Mouse (Mus musculus) frontal cortex, adult 2 months (tissue): ENCODE data around the gene Slc17a6. TPM values are rescaled to one million over a fixed set of nuclear protein-coding genes. Genes with fewer than 3 reads are reported as not detected.

Source experiments
- DNase-seq, 2 experiments: peaks; one replicate each; pipeline ENCODE4 v3.0.0; 2022; ENCODE audit warnings: low spot score in 1 of 2; ENCODE audit errors: extremely low spot score in 1 of 2
- polyA plus RNA-seq: library from polyadenylated mRNA; depleted of rRNA; stranded (reverse); fragments of >200 nt; gene quantifications from 2 replicates; pipeline ENCODE4 v1.2.3, GENCODE M21; 2012; rRNA removed

The Slc17a6 gene
- 7.4 and 9.2 TPM in 2 replicates for polyA plus RNA-seq

DNA sequence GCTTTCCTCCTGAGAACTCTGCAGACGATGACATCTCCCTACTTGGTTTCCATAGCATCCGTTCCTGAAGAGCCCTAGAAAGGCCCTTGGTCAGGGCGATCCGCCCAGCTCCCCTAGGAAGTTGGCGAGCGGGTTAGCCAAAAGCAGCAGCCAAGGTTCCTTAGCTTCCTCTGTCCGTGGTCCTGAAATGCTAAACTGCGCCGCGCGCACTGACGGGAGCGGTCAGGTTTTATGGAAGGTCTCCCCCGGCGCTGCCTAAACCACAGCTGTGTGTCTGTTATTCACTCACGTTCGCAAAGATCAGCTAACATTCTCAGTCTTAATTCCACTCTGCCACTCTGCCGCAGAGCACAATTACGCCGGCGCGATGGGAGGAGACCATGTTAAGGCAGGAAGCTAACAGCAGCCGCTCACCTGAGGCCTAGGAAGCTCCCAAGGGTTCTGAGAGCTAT, at the start of gene Slc17a6:
Slc17a6 (plus strand) TSS at position 313 of the 452 bp plus-strand sequence.
- peak in 1 of 2 experiments; percentile 52 for DNase-seq

DNA sequence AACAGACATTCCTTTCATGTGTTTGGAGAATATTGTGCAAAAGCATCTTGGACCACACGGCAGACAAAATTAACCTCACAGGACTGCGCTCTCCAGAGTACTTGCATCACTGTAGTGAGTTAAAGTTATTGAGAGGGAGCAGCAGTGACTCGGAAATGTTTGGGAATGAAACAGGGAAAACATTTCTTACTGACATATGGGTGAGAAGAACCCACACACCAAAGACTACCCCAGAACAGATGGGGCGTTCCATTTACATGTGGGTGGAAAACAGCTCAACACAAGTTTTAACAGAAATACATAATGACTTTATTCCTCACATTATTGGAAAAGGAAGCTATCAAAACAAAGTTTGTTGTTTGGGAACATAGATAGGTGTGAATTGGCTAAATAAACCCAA, 21.8 kb upstream of the Slc17a6 start:
- DNase-seq = peak in 1 of 2 experiments; percentile 51

DNA sequence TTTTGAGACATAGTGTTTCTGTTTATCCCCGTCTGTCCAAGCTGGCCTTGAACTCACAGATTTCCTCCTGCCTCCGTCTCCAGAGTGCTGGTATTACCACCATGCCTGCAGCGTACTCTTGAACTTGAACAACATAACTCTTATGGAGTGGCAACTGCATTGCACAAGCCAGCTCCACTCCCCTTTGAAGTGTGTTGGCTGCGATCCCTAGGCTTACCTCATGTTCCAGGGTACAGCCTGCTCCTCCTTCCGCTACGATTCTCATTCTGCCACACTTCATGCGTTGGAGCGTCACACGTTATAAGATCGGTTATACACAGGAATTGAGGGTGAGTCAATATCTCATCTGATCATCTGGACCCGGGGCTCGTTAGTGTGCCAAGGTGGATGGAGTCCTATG, 18.1 kb upstream of the Slc17a6 start:
- DNase-seq = no peak

DNA sequence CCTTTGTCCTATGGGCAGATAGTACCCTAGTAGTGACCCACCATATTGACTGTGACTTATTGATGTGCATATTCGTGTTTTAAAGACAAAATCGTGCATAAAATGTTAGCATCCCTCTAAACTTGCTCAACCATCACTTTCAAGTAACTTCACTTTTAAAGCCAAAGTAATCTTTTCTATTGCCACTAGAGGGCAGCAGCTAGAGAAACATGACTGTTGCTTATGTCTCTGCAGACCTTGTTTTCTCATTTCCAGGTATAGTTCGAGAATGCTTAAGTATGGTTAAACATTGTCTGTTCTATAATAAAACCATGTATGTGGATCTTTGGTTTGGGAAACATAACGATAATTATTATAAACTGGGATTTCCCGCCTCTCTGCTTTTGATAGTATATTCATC, 7.4 kb upstream of the Slc17a6 start:
- DNase-seq = peak in 1 of 2 experiments; percentile 54

DNA sequence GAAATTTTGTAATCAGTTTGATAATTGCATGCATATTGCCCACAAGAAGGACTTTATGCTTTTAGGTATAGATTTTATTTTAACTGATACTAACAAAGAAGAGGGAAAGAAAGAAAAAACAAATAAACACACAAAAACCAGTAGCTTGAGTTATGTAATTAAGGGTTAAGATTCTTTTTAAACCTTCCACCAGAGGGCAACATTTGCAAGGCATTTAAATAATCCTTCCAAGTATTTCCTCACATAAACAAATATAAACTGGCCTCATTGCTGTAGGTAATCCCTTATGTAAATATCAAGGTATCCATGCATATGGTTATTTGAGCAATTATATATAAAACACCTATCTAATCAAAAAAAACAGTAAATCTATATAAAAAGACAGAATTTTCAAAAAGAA, 3.9 kb upstream of the Slc17a6 start:
- peak in 1 of 2 experiments; percentile 75 for DNase-seq

DNA sequence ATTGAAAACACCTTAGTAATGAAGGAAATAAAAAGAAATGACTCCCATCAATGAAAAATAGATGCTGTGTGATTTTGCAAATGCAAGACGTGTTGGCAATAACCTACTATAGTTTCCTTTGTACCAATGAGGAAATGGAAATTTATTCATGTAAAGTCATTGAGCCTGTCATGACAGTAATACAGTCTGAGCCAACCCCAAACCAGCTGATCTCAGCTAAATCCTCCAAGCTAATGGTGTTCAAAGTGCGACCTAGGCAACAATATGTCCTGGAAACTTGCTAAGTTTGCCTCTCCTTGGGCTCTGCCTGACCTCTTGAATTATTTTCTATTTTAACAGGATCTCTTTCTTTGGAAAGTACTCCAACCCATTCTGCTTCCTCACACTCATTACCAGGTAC, 3.4 kb upstream of the Slc17a6 start:
- no peak for DNase-seq

DNA sequence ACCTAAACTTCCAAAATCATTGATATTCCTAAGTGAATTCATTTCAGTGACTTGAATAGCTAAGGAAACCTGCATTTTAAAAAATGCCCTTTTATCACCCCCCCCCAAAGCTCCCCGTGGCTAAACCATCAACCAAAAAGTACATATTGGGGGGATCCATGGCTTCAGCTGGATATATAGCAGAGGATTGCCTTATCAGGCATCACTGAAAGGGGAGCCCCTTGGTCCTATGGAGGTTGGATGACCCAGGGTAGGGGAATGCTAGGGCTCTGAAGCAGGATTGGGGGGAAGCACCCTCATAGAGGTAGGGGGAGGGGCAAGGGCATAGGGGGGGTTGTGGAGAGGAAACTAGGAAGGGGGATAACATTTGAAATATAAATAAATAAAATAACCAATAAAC, 1.8 kb upstream of the Slc17a6 start:
- no peak for DNase-seq

DNA sequence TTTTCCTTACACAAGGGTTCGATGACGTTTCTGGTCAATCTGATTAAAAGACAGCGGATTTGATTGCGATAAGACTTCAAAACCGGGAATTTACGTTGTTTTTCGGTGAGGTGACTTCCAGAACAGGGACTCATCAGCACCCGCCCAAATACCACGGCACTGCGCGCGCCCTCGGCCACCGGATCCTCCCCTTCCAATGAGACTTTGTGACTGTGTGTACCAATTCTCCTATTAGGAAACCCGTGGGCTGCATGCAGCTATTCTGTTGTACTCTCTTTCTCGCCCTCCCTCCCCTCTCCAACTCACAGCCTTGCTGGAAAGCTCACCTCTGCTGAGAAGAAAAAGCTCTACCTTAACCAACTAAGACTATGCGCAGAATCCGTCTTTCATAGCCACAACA, 390 bp downstream of the Slc17a6 start:
- peak in 1 of 2 experiments; percentile 25 for DNase-seq

DNA sequence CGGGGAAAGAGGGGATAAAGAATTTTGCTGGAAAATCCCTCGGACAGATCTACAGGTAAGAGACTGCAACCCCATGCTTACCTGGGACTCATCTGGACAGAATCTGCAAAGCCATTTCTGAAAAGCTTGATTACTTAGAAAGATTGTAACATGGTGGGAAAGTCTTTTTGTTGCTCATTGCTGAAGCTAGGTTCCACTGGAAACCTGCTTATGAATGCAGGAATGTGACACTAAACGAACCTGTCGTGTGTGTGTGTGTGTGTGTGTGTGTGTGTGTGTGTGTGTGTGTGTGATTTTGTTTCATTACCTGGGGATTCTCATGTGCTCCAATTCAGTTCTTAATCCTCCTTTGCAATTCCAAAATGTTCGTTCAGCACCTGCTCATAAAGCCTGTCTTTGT, 860 bp downstream of the Slc17a6 start:
- no peak for DNase-seq

DNA sequence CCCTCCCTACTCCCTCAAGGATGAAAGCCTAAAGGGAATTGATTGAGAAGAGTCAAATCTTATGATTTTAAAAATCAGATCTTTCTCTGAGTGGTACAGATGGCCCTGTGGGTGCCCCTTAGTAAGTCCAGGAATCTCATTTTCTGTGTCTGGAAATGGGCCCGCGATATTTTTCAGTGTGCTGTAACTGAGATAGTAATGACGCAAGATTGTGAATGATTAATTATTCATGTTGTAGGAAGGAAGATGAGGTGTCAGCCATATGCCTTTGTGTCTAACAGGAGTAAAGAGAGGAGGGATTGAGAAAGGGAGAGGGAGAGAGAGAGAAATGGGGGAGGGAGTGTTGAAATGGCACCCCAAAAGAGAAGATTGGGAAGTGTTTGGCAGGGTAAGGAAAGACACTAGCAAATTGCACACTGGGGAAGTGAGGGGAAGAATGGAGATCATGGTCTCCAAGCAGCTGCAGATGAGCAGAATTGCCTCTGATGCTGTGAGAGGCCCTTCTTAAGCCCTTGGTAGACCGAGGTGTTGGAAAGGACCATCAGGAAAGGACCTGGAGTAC, 2.6 kb downstream of the Slc17a6 start:
- no peak for DNase-seq

DNA sequence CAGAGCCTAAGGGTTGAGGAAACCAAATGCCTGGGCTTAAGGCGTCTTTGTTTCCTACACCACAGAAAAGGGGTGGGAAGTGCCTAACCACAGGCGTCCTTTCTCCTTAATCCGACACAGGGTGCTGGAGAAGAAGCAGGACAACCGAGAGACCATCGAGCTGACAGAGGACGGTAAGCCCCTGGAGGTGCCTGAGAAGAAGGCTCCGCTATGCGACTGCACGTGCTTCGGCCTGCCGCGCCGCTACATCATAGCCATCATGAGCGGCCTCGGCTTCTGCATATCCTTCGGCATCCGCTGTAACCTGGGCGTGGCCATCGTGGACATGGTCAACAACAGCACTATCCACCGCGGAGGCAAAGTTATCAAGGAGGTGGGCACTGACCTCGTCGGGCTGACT, 3.4 kb downstream of the Slc17a6 start:
- DNase-seq = no peak

DNA sequence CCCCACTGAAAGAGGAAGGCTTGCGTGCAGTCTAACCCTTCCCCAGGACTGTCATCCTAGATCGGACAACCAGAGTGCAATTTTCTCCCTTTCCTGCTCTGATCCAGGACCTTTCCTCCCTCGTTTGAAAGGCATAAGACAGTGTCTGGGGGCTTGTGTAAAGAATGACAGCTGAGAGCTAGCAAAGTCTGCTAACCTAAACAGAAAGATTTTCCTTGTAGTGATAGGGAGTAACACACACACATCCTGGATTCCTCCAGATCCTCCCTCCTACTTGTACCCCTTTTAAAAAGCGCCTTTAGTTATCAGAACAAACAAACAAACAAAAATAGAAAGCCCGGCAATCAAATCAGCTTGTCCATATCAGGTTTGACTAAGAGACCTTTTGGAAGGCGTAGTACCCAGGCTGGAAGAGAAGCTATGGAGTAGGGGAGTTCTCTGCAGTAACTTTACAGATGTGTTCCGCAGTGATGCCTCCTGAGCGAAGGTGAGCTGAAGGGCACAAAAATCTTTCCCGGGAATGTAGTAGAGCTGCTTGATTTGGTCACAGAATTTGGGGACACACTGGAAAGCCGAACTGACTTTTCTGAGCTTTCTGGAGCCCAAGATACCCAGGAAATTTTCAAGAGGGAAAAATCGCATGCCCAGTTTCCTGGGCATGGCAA, 3.9 kb downstream of the Slc17a6 start:
- DNase-seq = no peak

DNA sequence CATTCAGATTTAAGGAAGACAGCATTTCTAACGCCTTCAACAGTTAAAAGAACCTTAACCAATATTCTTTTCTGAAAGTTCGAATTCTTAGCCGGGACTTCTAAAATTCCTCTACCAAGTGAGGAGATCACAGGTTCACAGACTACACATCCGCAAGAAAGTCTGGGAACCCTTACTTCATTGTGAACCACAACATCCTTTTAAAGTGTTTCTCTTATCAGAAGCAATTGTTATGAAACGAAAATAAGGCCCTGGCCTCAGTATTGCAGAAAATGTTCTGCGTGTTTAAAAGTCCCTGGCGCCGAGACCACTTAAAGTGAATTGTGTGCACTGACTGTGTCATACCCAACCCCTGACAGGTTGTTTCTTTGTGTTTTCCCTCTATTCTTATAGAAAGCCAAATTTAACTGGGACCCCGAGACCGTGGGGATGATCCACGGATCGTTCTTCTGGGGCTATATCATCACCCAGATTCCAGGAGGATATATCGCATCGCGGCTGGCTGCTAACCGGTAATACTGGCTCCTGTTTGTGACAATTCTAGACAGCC, 4.7 kb downstream of the Slc17a6 start:
- no peak for DNase-seq

DNA sequence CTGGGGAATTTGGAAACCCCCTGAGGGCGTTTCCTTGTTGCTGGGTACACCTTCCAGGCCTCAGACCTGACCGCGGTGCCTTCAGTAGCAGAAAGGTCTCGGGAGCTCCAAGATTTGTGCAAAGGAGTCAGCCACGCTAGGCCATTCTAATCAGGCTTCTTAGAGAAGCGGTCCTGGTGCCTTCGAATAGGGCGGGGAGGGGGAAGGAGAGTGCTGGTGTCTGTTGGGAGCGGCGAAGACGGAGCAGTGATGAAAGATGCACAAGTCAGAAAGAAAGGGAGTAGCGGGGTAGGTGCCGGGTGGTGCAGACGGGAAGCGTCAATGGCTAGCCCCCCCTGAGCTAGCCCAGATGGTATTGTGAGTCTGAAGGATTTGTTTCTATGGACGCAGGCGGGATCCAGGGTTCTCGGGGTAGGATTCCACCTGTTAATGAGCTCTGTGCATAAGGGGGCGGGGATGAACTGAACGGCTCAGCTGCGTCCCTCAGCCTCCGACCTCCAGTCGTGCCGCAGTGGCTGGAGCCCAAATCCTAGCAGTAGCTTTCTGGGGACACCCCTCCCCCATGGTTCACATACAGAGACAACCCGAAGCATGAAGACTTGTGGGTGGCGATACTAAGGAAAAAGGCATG, 5.3 kb downstream of the Slc17a6 start:
- no peak for DNase-seq

DNA sequence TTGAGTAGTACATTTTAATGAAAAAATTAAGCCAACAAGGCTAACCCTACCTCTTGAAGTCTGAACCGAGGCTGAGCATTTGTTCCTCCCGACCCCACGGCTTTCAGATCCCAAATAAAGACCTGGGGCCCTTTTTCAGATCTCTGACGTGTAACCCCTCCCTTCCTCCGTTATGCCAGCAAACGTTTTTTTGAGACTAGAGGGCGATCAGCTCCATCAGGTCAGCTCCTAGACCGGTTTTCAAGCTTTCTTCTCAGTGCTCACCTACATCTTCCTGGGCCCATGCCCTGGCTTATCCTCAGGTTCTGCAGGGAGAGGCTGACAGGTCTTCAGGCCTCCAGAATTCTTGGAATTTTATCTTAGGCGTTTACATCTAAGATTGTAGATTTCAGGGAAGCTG, 5.9 kb downstream of the Slc17a6 start:
- no peak for DNase-seq

DNA sequence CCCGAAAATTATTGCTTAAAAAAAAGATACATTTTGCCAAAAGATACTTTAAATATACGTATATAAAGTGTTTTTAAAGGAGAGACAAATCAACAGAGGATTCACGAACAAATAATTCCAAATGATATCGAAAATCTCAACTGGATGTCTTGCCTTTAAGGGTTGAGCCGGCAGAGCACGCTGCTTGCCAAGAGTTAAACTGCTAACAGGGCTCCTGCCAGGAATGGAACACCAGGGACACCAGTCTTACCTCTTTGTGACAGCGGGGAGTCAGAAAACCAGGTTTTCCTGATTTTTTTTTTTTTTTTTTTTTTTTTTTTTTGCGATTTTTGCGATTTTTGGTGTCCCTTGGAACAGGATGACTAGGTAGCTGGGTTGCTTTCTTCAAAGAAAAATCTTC, 6.5 kb downstream of the Slc17a6 start:
- no peak for DNase-seq

DNA sequence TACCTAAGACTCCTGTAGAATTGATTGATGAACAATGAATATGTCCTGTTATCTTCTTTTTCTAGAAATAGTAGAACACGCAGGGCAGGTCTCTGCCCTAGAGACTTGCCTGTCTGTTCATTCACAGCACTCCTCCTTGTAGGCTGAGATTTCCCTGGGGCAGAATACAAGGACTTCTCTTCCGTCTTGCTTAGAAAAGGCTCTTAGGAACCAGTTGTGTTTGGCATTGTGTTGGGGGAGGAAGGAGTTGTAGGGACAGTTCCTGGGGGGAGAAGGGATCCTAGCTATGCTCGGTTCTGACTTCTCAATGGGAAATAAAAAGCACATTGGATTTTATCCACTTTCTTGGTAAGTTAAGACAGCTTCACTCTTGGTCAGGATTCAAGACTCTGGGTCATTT, 7.4 kb downstream of the Slc17a6 start:
- DNase-seq = no peak

DNA sequence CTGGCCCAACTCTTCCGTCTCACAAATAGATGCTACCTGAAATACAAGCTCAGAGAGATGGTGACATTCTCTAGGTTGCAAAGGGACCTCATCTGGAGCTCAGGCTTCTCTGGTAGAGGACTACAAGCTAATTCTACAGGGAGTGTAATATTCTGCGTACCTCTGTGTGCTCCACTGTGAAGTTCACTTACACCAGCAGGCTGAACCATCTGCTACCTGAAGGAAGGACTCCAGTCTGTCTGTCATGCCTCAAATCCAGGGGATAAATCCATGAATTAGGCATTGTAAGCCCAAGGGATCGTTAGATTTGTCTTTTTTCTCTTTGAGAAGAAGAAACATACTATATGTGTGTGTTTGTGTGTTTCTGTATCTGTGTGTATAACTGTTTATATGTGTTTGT, 9.4 kb downstream of the Slc17a6 start:
- no peak for DNase-seq

DNA sequence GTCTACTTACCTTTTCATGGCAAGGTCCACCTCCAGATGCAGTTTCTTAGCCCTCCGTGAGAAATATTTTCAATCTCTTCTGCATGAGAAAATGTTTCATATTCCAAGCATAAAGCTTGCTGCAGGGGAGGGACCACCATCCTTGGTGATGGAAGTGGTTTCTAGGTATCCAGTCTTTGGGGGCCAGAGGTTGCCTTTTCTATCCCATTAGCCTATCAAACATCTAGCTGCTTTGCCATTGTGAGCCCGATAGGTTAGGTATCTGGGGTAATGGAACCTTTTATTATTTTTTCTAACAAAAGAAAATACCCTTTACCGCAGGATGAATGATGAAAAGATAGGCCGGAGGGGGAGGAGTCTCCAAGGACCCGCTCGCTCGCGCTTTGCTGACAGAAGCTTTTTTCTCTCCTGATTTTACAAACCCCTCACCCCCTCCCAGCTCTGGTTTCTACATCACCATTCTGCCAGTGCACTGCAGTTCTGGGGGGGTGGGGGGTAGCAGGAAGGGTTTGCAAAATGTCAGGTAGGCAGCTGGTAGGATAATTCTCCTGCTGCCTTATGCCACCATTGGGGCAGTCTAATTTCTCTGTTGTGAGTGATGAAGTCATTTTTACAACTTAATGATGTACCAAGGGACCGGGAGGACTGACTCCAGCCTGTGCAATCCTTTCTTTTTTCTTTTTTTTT, 10.9 kb downstream of the Slc17a6 start:
- no peak for DNase-seq

DNA sequence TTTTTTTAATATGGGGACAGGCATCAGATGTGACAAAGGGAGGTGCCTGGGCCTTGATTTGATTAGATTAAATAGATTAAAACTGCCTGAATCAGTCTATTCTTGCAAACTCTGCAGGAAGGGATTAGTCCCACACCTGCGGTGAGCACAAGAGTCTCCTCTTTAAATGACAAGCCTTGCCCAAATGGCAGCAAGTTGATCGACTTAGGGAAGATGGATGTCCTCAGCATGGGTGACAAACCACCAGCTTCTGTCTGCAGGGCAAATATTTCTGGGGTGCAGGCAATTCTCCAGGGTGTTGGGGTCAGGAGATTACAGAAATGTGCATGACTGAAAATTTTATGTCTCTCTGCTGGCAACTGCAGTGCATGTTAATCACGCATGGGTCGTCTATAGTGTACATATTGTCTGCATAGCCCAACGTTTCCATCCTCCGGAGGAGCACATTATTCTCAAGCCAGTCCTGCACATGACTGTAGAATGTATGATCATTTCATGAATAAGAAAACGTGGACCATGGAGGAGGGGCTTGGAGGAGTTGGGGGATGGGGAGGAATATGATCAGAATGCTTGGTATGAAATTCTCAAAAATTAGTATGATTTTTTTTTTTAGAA, 11.5 kb downstream of the Slc17a6 start:
- DNase-seq = no peak

DNA sequence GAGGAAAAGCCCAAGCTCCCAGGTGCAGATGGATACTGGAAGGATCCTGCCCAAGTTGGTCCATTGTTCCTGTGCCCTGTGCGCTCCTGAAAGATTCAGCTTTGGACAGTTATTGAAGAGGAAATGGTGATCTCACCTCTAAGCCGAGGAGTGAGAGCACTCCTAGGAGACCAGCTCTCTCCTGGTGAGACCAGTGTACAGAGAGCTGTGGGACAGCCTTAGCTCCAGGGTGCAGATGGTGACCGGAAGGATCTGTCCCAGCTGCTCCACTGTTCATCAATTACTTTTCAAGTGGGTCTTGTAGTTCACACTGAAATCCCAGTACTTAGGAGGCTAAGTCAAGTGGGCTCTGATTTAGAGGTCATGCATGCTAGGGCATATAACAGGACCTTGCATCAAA, 35.3 kb downstream of the Slc17a6 start:
- no peak for DNase-seq
